Mouse (Mus musculus): ENCODE results near the gene Synpo2l.
A peak's percentile ranks its signal among the peaks of the same experiment; 100 is the strongest.

Gene Synpo2l

GRCm38 (mm10) chr14:20682498-20682897 lies 14.3 kb upstream of the Synpo2l start:
- DNase-seq (ENCODE audit: extremely low read depth, insufficient read length, low spot score), result peak; percentile 41

GRCm38 (mm10) chr14:20681742-20682141 lies 13.6 kb upstream of the Synpo2l start:
- DNase-seq (ENCODE audit: extremely low read depth, insufficient read length, low spot score), result no peak

GRCm38 (mm10) chr14:20677906-20678305 lies 9.8 kb upstream of the Synpo2l start:
- DNase-seq (ENCODE audit: extremely low read depth, insufficient read length, low spot score), result no peak

GRCm38 (mm10) chr14:20674064-20674833 lies 6.1 kb upstream of the Synpo2l start, which contains the start of gene Sec24c:
TSS of gene Sec24c (plus strand) at chr14:20674308.
- DNase-seq (ENCODE audit: extremely low read depth, insufficient read length, low spot score), result peak; percentile 96

DNA sequence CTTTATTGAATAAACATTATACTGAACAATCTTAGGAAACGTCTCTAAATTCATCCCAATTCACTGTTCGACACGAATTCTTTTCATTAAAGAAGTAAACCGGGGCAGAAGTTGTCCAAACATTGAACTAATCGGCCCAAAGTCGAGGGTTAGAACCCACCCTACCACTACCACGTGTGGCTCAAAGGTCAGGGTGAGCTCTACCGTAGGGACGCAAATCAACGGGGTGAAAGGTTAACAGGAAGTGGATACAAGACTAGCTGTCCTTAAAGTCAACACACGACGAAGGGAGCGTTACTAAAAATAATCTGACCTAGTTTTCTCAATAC lies 5.5 kb upstream of the Synpo2l start:
- DNase-seq (ENCODE audit: extremely low read depth, insufficient read length, low spot score), result no peak

DNA sequence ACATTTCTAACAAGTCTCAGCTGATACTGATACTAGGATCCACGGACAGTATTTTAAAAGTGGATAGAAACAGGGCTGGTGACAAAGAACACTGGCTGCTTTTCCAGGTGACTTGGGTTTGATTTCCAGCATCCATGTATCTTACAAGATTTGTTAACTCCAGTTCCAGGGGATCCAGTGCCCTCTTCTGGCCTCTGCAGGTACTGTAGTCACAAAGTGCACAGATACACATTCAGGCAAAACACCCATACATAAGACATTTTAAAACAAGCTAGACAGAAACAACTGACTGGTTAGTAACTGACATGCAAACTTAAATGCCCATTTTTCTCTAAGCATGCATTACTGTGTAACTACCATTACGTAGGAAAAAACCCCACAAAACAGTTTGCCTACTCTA lies 4.8 kb upstream of the Synpo2l start:
- DNase-seq (ENCODE audit: extremely low read depth, insufficient read length, low spot score), result peak; percentile 37

DNA sequence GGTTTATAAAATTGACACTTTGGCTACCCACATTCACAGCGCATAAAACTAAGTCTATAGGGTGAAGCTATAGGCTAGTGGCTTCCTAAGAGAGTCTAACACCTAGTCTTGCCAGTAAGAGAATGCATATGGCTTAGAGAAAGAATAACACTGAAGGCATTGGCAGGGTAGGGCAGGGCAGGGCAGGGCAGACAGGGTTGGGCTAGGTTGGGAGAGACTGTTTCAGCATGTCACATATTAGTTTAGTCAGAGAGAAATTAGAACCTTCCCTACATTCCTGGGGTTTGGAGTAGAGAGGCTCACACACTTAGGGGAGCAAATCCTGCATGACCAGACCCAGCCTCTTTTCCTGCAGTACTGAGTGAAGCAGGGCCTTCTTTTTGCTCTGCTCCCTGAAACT lies 685 bp downstream of the Synpo2l start:
- no peak for DNase-seq (ENCODE audit: extremely low read depth, insufficient read length, low spot score)

- no peak for DNase-seq (ENCODE audit: extremely low read depth, insufficient read length, low spot score)
Observed at GRCm38 (mm10) chr14:20664436-20664835, 3.7 kb downstream of the Synpo2l start.

GRCm38 (mm10) chr14:20663601-20664000 lies 4.6 kb downstream of the Synpo2l start:
- no peak for DNase-seq (ENCODE audit: extremely low read depth, insufficient read length, low spot score)

DNA sequence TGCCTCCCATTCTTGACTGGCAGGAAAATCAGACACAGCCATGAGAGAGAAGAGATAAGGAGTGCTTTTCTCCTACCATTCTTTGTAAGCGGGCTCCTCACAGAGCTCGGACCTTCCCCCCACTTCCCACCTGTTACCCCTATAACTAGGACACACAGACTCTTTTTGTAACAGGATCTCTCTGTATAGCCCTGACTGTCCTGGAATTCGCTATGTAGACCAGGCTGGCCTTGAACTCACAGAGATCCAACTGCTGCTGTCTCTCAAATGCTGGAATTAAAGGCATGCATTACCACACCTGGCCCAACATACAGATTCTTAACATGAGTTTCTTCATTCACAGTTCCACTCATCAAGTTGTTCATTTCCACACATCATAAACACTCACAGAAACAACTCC lies 5.4 kb downstream of the Synpo2l start:
- no peak for DNase-seq (ENCODE audit: extremely low read depth, insufficient read length, low spot score)

DNA sequence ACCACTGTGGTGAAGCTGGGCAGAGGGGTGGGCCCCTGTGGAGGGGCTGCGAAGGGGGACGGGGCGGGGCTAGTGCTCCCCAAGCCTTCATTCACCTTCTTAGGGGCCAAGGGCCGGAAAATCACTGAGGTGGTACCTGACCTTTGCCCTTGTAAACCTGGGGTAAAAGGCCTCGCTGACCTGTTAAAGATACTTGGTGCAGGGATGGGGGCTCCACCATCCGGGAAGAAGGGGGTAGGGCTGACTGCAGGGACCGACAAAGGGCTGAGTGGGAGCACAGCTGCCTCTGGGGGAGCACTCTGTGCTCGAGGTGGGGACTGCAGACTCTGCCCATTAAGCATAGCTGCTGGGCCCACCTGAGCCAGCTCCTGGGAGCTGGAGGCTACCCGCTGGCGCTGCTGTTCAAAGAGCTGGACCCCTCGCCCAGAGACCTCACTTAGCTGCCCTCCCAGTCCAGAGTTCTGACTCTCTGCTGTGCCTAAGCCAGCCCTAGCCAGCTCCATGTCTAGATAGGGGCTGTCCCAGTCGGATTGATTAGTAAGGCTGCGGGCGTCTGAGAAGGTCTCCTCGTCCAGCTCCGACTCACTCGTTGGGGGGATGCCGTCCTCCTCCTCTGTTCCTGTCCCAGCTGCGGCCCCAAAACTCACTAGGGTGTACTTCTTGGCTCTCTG lies 6.4 kb downstream of the Synpo2l start:
- DNase-seq (ENCODE audit: extremely low read depth, insufficient read length, low spot score), result no peak

DNA sequence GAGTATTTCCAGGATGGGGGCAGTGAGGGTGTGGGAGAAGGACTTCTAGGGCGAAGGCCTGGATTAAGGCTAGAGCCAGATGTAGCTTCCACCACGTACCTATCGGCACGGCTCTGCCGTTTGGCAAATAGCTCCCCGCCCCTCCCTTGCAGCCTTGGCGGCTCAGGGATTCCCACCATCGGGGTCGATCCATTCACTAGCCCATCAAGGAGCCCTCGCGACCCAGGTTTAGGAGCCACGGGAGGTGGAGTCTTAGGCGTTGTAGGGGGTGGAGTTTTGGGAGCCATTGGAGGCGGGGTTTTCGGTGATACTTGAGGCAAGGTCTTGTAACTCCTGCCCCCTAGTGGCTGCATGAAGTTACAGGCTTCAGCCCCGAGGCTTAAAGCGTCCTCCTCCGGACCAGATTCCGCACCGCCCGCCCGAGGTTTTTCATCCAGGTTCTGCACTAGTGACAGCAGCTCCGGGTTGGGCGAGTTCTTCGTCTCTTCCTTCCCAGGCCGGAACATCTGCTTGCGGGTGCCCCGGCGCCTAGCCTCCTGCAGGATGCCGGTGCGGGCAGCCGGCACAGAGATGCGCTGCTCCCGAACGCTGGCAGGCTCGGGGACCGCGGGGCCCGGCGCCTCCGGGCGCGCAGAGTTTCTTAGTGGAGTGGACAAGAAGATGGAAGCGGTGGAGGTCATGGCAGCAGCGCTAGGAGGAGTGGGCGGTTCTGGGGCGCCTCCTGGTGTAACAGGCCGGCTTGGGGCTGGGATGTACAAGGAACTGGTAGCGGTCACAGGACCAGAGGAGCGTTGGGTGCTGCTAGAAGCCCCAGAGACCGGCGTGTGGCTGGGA lies 7.1 kb downstream of the Synpo2l start:
- peak; percentile 88 for DNase-seq (ENCODE audit: extremely low read depth, insufficient read length, low spot score)

- DNase-seq (ENCODE audit: extremely low read depth, insufficient read length, low spot score), result no peak
Observed at GRCm38 (mm10) chr14:20659687-20660086, 8.5 kb downstream of the Synpo2l start.

- DNase-seq (ENCODE audit: extremely low read depth, insufficient read length, low spot score), result no peak
Observed at GRCm38 (mm10) chr14:20658902-20659301, 9.3 kb downstream of the Synpo2l start.

- no peak for DNase-seq (ENCODE audit: extremely low read depth, insufficient read length, low spot score)
Observed at GRCm38 (mm10) chr14:20658326-20658725, 9.8 kb downstream of the Synpo2l start.

DNA sequence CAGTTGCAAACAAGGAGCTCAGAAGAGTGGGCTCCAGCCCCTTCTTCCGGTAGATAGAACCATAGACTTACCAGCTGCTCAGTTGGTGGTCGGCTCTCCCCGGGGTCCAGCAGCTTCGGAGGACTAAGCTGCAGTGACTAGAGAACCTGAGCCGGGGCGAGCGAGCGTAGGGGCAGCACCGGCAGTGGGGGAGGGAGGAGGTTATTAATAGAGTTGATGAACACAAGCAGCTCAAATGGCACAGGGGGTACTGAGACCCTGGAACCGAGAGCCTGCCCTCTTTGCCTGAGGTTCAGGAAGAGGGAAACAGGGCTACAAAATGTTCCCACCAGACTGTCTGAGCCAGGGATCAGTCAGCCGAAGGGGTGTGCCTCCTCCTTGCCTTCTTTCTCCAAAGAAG lies 11.8 kb downstream of the Synpo2l start, which contains the start of gene Myoz1:
TSS of gene Myoz1 (minus strand) at position 180 of the 400 bp plus-strand sequence.
- no peak for DNase-seq (ENCODE audit: extremely low read depth, insufficient read length, low spot score)

GRCm38 (mm10) chr14:20655731-20656130 lies 12.4 kb downstream of the Synpo2l start:
- no peak for DNase-seq (ENCODE audit: extremely low read depth, insufficient read length, low spot score)

- peak; percentile 18 for DNase-seq (ENCODE audit: extremely low read depth, insufficient read length, low spot score)
Observed at GRCm38 (mm10) chr14:20654690-20655421, 13.3 kb downstream of the Synpo2l start.

- no peak for DNase-seq (ENCODE audit: extremely low read depth, insufficient read length, low spot score)
Observed at GRCm38 (mm10) chr14:20651722-20652256, 16.4 kb downstream of the Synpo2l start.

DNA sequence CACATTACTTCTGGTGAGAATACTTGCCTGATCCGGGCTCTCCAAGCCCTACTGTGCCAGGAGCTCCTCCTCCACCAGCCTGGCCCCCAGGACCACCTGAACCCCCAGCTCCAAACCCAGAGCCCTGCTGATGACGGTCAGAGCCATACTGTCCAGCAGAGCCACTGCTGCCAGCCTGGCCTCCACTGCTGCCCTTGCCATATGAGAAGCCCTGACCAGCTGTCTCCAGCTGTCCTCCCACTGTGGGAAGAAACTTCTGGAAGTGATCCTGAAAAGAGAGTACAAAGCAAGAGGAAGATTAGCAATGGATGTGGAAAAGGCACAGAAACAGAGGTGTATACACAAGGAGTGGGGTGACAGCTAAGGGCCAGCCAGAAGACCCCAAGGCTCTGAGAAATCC lies 17.2 kb downstream of the Synpo2l start:
- no peak for DNase-seq (ENCODE audit: extremely low read depth, insufficient read length, low spot score)

Data from 3134 (cell line).